24 mouse cellular contexts compared by ENCODE assay signal in genomic region chr9:14285036-14285435, GRCm38 (mm10). TPM values are rescaled to one million over a fixed set of nuclear protein-coding genes. Genes with fewer than 3 reads are reported as not detected.
DNase-seq lines count a peak whose midpoint lies in the region; ATAC-seq and TF ChIP-seq lines count a peak whose summit lies in the region.
"Had no signal": no experiment of that assay in that cellular context is flagged by ENCODE, and none has a peak within 500 bp of the region (broad histone marks: within the 10 kb centered on the region; RNA-seq: fewer than 3 reads in every experiment).

No protein-coding gene starts in this region.

- H3K9ac ChIP-seq in hindbrain, embryonic 11.5 days (ENCODE audit: low read depth, low read length) = no peak overlapping the region
- H3K9ac ChIP-seq: embryonic facial prominence, embryonic 12.5 days; forebrain, embryonic 12.5 days; hindbrain, embryonic 14.5 days; limb, embryonic 13.5 days; liver, embryonic 12.5 days; midbrain, embryonic 12.5 days had no signal

- H3K4me1 ChIP-seq in olfactory bulb, adult 2 months (ENCODE audit: control insufficient read depth, insufficient read depth, low read length) = peaks cover 3% of the 10 kb centered on the region; the same call in 1 of the 2 replicates
- no peaks in the 10 kb centered on the region for H3K4me1 ChIP-seq in hindbrain, embryonic 11.5 days (replicated peaks; ENCODE audit: control insufficient read depth, insufficient read depth, low read length)
- H3K4me1 ChIP-seq: forebrain, embryonic 12.5 days; liver, embryonic 12.5 days; midbrain, embryonic 12.5 days had no signal

- no peak overlapping the region for H3K4me2 ChIP-seq in hindbrain, embryonic 11.5 days (replicated peaks; ENCODE audit: low read depth, low read length)
- H3K4me2 ChIP-seq: embryonic facial prominence, embryonic 12.5 days; forebrain, embryonic 12.5 days; hindbrain, embryonic 14.5 days; limb, embryonic 13.5 days; liver, embryonic 12.5 days; midbrain, embryonic 12.5 days had no signal

- TF ChIP-seq CTCF in olfactory bulb, adult 2 months (IDR thresholded peaks at IDR 0.05; ENCODE audit: insufficient read depth, low read depth, low read length) = no peak

- H3K9me3 ChIP-seq in hindbrain, embryonic 11.5 days (ENCODE audit: control insufficient read depth, low read length) = no peaks in the 10 kb centered on the region
- H3K9me3 ChIP-seq: embryonic facial prominence, embryonic 12.5 days; forebrain, embryonic 12.5 days; limb, embryonic 13.5 days; liver, embryonic 12.5 days; midbrain, embryonic 12.5 days had no signal

- peak overlapping the region; percentile 21; the same call in 1 of the 2 replicates for H3K27ac ChIP-seq in olfactory bulb, adult 2 months (ENCODE audit: insufficient read depth, low read depth, low read length)
- H3K27ac ChIP-seq in hindbrain, embryonic 11.5 days (ENCODE audit: low read depth, low read length) = no peak overlapping the region
- H3K27ac ChIP-seq: embryonic facial prominence, embryonic 12.5 days; forebrain, embryonic 12.5 days; heart, adult 2 months; hindbrain, embryonic 14.5 days; kidney, postnatal 0 days; limb, embryonic 13.5 days; liver, embryonic 12.5 days; midbrain, embryonic 12.5 days had no signal

- no peaks in the 10 kb centered on the region for H3K36me3 ChIP-seq in hindbrain, embryonic 11.5 days (ENCODE audit: control insufficient read depth, insufficient read depth, low read length)
- H3K36me3 ChIP-seq: embryonic facial prominence, embryonic 12.5 days; forebrain, embryonic 12.5 days; limb, embryonic 13.5 days; liver, embryonic 12.5 days; midbrain, embryonic 12.5 days had no signal

- peak; percentile 65 to 81 for DNase-seq in adrenal gland, adult (ENCODE audit: inconsistent age in 2 of 2, low spot score in 1 of 2)
- DNase-seq in adrenal gland, postnatal 4 days (ENCODE audit: low spot score in 2 of 2) = no peak
- peak; percentile 70 for DNase-seq in 416B (ENCODE audit: low read depth)
- peak; percentile 33 for DNase-seq in adrenal gland, postnatal 10 days
- no peak for DNase-seq in hindbrain, embryonic 11.5 days (ENCODE audit: low spot score)
- DNase-seq in spleen, adult 12 weeks (ENCODE audit: low spot score) = no peak
- DNase-seq: cerebellum, adult 11-12 months; cerebellum, postnatal 10 days; gastrocnemius, postnatal 36 days; heart, adult 2 months; kidney, adult 18-20 months; right cerebral cortex, postnatal 14 days; spleen, adult 18-20 months; thymus, postnatal 14 days had no signal

- no peak for TF ChIP-seq POLR2A in olfactory bulb, adult 2 months (IDR thresholded peaks at IDR 0.05; ENCODE audit: insufficient read depth, low read depth, low read length)

- H3K27me3 ChIP-seq in hindbrain, embryonic 11.5 days (ENCODE audit: control insufficient read depth, insufficient read depth, low read length) = no peaks in the 10 kb centered on the region
- H3K27me3 ChIP-seq: embryonic facial prominence, embryonic 12.5 days; forebrain, embryonic 12.5 days; limb, embryonic 13.5 days; liver, embryonic 12.5 days; midbrain, embryonic 12.5 days had no signal

- 39% methylated on average over 3 of the region's 3 CpGs for WGBS in olfactory bulb, adult 2 months
- 66% methylated on average over 3 of the region's 3 CpGs for WGBS in hindbrain, embryonic 11.5 days

- ATAC-seq in hindbrain, embryonic 11.5 days (ENCODE audit: low FRiP score) = no peak
- ATAC-seq: inflammation-experienced regulatory T-cells, adult 6 months; liver, embryonic 12.5 days had no signal

- no peak overlapping the region for H3K4me3 ChIP-seq in olfactory bulb, adult 2 months (ENCODE audit: insufficient read depth, low read depth, low read length)
- H3K4me3 ChIP-seq in hindbrain, embryonic 11.5 days (ENCODE audit: low read depth, low read length) = no peak overlapping the region
- H3K4me3 ChIP-seq: embryonic facial prominence, embryonic 12.5 days; erythroblast, embryonic 14.5 days; forebrain, embryonic 12.5 days; heart, adult 2 months; limb, embryonic 13.5 days; liver, embryonic 12.5 days; midbrain, embryonic 12.5 days had no signal

RNA-seq across cellular contexts. Expression of gene Sesn3, which starts 10.2 kb away (rescaled TPM):
- 10 to 100 TPM; 50.7 to 52.8 TPM for total RNA-seq in adrenal gland, postnatal 4 days (2021)
- total RNA-seq in adrenal gland, postnatal 10 days (2021) = 10 to 100 TPM; 37.0 to 40.6 TPM
- 243 TPM in 1 of 2 replicates, not detected in the other for polyA plus RNA-seq in olfactory bulb, adult 2 months (2012; ENCODE audit: insufficient read depth, insufficient read length, low replicate concordance, missing spikeins)
- polyA plus RNA-seq in hindbrain, embryonic 11.5 days (2014; fragmentation: Nextera tagmentation; extraction: Ambion mirVana) = 19.0 and 33.4 TPM in 2 replicates

Comparison
In these comparisons a context has a peak if more than half of its experiments do, and no peak if none do; other contexts are left out.
1. DNase-seq: peak in adrenal gland, adult (2 of 2), 416B (single experiment) and adrenal gland, postnatal 10 days (single experiment); none in adrenal gland, postnatal 4 days (0 of 2), hindbrain, embryonic 11.5 days (single experiment) and spleen, adult 12 weeks (single experiment).